Mouse (Mus musculus): ENCODE data around the gene Kifap3. TPM values are rescaled to one million over a fixed set of nuclear protein-coding genes. Genes with fewer than 3 reads are reported as not detected.

The Kifap3 gene
- polyA plus RNA-seq (2015; fragmentation: Nextera tagmentation; extraction: Ambion mirVana), result 17.4 and 18.5 TPM in 2 replicates

DNA sequence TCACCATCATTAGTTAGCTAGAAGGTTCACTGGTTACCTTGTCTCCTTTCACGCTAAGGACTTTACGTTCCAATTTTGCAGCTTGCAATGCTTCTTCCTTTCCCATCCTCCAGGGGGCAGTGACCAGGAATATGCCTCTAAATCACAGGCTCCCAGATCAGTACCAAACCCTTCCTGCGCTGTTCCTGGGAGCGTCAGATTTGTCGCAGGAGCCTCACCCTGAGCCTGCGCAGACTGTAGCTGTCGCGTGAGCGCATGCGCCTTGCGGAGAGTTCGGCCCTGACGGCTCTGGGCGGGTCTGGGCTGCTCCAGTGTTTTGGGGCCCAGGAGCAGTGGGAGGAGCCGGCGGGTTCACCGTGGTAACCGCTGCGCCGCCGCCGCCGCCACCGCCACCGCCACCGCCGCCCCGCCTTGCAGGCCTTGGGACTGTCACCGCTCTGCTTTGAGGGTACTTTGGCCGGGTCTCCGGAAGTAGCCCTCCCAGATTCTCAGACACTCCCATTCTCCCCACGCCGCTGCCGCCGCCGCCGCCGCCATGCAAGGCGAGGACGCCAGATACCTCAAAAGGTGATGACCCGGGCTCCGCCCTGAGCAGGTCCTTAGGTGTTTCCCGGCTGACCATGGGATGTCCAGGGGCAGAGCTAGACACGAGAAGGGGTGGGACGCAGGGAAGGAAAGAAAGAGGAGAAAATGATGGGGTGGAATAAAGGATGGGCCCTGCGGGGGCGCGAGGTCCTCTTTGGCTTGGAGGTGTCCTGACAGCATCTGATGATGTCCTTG is at the start of gene Kifap3:
TSS of gene Kifap3 (plus strand) at position 248 of the 780 bp plus-strand sequence.

DNA sequence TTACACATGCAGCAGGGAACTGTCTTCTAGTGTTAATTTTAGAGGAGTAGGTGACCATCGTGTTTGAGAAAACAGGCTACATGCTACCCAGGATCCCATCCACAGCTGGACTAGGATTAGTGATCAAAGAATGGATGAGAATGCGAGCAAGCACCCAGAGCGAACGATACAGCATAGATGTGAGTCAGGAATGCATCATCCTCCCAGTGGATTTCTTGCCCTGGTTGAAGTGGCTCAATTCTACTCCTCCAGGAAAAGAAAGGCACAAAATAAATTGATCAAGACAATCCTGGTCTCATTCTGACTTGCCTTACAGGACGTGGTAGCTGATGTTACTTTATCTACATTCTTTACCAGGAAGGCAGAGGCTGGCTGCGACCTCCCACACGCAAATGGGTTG is 149.5 kb downstream of the Kifap3 start, which contains the start of gene Scyl3:
TSS of gene Scyl3 (plus strand) at position 255 of the 400 bp plus-strand sequence.

Other genes with a start within 250 kb of the Kifap3 start
- gene Mettl11b, start 54.4 kb upstream of the Kifap3 start, polyA plus RNA-seq (2015; fragmentation: Nextera tagmentation; extraction: Ambion mirVana), result not detected in 2 replicates
- gene Scyl3, start 149.5 kb downstream of the Kifap3 start, polyA plus RNA-seq (2015; fragmentation: Nextera tagmentation; extraction: Ambion mirVana), result 9.8 and 9.9 TPM in 2 replicates
- gene BC055324, start 215.2 kb downstream of the Kifap3 start, polyA plus RNA-seq (2015; fragmentation: Nextera tagmentation; extraction: Ambion mirVana), result 3.8 and 4.5 TPM in 2 replicates
- 4.4 and 5.4 TPM in 2 replicates for gene Mettl18, start 215.3 kb downstream of the Kifap3 start, polyA plus RNA-seq (2015; fragmentation: Nextera tagmentation; extraction: Ambion mirVana)

Data from urinary bladder, postnatal 0 days (tissue).